Mouse (Mus musculus): Measurements from ENCODE around the gene Smim11. TPM values are rescaled to one million over a fixed set of nuclear protein-coding genes. Genes with fewer than 3 reads are reported as not detected.

Gene Smim11
- total RNA-seq (2021), result 10 to 100 TPM; 76.2 to 84.5 TPM

DNA sequence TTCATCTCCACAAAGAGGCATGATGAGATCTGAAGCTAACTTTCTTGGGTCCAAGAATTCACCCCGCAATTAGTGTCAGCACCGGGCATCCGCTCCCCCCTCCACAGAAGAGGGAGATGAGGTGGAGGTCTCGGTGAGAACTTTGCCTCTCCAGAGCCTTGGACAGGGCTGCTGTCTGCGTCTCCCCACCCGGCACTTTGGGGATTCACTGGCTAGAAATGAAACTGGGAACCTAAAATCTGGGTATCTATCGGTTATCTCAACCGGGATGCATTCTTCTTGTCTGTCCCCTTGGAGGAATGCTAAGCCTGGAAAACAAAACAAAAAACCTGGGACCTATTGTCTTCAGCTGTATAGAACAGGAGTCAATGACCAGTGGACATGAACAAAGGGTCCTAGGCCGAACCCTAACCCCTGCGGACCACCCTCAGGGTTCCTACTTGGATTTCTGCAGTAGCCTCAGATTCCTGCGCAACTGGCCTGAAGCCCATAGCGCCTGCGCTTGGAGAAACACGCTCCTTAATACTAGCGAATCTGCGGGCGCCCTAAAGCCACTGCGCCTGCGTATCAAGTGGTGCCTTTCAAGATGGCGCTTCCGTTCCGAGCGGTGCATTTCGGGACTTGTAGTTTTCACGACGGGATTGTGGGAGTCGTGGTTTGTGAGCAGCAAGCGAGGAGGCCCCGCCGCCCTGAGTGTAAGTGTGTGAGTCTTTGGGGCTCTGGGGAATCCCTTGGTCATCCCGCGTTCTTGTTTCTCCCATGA lies at the start of gene Smim11:
Smim11 (plus strand) TSS at position 638 of the 763 bp plus-strand sequence.
- intact Hi-C loops (cut with DNase I), result loop anchor here (5.0 to 10.0 kb wide), 4 partner anchors 166 to 576 kb away; partner anchors contain the start of genes Cryzl1, Gm49711, Itsn1 and Mrps6
- DNase-seq, result peak; percentile 90 to 93

- intact Hi-C loops (cut with DNase I), result no loop called here
- no peak for DNase-seq
Measured at GRCm38 (mm10) chr16:92254316-92254715, 46.8 kb upstream of the Smim11 start.

DNA sequence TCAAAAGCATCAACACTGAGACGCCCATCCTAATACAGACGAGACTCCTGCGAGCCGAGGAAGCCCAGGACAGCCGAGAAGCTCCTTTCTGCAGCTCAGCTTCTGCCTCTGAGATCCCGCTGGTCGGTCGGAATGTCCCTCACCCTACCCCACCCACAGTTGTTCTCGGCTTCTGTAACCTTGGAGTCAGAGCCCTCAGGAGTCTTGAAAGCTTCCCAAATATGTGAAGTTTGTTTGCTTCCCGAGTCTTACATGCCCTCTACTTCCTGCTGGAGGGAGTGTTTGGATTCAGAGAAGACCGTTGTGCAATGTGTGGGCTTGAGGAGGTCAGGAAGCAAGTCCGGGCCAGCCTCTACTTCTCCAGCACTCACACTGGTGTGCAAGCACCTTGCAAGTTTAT lies 33.2 kb upstream of the Smim11 start:
- DNase-seq, result no peak
- intact Hi-C loops (cut with DNase I), result no loop called here

- DNase-seq, result no peak
- intact Hi-C loops (cut with DNase I), result no loop called here
Measured at GRCm38 (mm10) chr16:92274516-92274915, 26.6 kb upstream of the Smim11 start.

GRCm38 (mm10) chr16:92275526-92275925 lies 25.6 kb upstream of the Smim11 start:
- no peak for DNase-seq
- intact Hi-C loops (cut with DNase I), result no loop called here

DNA sequence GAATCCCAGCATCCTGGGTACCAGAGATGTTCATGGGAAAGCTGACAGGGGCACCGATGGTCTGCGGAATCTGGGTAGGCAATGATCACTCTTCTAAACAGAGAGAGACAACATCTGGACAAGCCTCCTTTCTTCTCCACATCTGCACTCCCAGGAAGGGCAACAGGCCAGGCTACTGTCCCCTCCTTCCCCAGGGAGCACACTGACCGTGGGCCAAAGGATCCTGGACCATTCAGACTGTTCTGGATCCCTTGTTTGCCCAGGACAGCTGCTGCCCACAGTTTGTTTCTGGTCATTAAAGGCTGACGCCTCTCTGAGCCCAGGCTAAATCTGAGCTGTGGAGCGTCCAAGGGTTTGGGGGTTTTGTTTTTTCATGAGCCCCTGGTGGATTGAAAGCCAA lies 18.4 kb upstream of the Smim11 start:
- intact Hi-C loops (cut with DNase I), result no loop called here
- DNase-seq, result no peak

- intact Hi-C loops (cut with DNase I), result no loop called here
- DNase-seq, result no peak
Measured at GRCm38 (mm10) chr16:92285068-92285467, 16.0 kb upstream of the Smim11 start.

- intact Hi-C loops (cut with DNase I), result loop anchor here (1.0 kb wide), 2 partner anchors 228 to 350 kb away; partner anchors contain the start of genes Gm49711, Mrps6 and Slc5a3
- peak; percentile 81 to 92 for DNase-seq
Measured at GRCm38 (mm10) chr16:92286609-92287008, 14.5 kb upstream of the Smim11 start.

DNA sequence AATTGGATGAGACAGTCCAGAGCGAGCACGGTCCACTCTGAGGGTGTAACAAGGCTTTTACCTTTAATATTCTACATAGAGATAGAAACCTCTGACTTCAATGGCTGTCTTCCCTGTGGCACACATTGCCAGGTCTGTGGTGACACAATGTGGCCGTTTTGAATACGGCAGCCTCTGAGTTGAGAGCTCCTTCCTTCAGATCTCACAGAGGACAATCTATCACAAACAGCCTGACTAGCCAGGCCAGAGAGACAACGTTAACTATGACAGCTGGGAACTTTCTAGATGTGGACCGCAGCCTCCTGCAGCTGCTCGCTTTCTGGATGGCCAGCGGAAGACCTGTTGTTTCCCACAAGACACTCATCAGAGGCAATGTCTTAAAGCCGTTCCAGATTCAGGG lies 12.3 kb upstream of the Smim11 start:
- DNase-seq, result no peak
- intact Hi-C loops (cut with DNase I), result no loop called here

DNA sequence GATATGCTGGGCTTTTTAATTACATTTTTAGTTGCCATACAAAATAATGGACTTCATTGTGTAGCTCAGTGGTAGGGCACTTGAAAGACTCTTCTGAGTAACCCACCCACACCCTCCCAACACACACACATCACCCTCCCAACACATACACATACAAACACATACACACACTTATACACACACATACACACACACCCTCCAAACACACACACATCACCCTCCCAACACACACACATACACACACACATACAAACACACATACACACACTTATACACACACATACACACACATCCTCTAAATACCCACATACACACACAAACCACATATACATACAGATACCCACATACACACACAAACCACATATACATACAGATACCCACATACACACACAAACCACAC lies 11.0 kb upstream of the Smim11 start:
- intact Hi-C loops (cut with DNase I), result no loop called here
- no peak for DNase-seq

DNA sequence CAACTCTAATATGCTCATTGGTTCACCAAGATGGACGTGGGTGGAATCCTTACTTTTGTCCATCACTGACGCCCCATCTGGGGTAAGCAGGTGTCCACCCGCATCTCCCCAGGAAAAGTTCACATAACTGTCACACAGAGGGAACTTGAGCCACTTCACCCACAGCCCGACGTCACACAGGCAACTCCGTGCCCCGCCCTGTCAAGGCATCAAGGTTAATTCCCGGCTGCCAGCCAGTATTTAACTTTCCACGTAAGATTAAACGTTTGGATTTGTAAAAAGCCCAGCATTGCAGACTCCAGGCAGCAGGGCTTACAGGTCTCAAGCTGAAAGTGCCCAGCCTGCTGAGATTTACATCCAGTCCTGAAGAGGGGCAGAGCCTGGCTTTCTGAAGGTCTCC lies 9.0 kb upstream of the Smim11 start, which contains the start of gene Kcne2:
Kcne2 (plus strand) TSS at position 289 of the 400 bp plus-strand sequence.
- DNase-seq, result no peak
- intact Hi-C loops (cut with DNase I), result no loop called here

- DNase-seq, result no peak
- intact Hi-C loops (cut with DNase I), result no loop called here
Measured at GRCm38 (mm10) chr16:92294267-92294970, 6.7 kb upstream of the Smim11 start.

DNA sequence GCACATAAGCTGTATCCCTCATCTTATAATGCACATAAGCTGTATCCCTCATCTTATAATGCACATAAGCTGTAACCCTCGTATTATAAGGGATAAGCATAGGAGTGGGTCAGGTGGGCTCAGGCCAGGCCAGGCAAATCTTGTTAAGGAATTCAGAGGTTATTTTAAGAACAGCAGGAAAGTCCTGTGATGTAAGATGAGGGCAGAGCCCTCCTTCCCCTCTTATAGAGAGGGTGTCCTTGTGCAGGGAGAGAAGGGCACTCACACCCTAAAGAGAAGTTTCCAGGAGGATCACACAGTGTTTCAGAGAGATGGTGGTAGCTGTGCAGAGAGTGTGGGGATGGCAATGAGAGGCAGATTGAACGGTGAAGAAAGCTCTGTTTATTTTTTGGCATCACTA lies 5.8 kb upstream of the Smim11 start:
- intact Hi-C loops (cut with DNase I), result no loop called here

GRCm38 (mm10) chr16:92301412-92301806 lies 323 bp downstream of the Smim11 start:
- peak in 1 of 2 experiments; percentile 55 for DNase-seq
- intact Hi-C loops (cut with DNase I), result loop anchor here (5.0 to 10.0 kb wide), 4 partner anchors 166 to 577 kb away; partner anchors contain the start of genes Cryzl1, Gm49711, Itsn1 and Mrps6

More for the DNA sequence above, 5.8 kb upstream of the Smim11 start:
- no peak for DNase-seq

DNA sequence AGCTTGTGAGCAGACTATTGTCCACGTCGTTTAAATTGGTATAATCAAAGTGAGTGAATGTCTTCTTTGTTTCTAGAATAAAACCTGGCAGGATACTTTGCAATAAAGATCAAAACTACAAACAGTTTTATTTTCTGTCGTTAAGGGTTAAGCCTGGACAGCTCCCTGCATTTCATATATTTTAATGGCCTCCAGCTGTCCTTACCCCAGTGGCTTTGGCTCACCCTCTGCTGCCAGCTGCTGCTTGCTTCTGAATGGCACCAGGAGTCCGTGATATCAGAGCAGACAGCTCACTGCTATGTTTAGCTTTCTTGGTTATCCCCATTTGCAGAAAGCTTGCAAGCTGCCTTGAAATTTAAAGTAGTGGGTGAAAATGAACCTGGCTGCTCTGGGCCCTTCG lies 903 bp downstream of the Smim11 start:
- DNase-seq, result no peak
- intact Hi-C loops (cut with DNase I), result loop anchor here (5.0 to 10.0 kb wide), 4 partner anchors 165 to 577 kb away; partner anchors contain the start of genes Cryzl1, Gm49711, Itsn1 and Mrps6

DNA sequence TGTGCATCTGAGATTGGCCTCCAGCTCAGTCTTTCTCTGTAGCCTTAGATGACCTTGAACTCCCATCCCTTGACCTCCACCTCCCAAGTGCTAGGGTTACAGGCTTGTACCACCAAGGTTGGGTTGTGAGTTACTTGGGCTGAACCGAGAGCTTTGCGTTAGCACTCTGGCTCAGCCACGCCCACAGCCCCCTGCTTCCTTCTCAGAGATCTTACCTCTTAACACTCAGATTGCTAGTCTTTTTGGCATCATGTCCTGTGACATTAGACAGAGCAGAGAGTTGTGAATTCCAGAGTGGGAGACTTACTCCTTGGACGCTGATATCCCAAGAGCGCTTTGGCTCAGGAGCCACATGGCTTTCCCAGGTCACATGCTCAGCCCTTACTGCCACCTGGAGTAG lies 1.4 kb downstream of the Smim11 start:
- intact Hi-C loops (cut with DNase I), result loop anchor here (5.0 to 10.0 kb wide), 4 partner anchors 165 to 578 kb away; partner anchors contain the start of genes Cryzl1, Gm49711, Itsn1 and Mrps6
- DNase-seq, result no peak

DNA sequence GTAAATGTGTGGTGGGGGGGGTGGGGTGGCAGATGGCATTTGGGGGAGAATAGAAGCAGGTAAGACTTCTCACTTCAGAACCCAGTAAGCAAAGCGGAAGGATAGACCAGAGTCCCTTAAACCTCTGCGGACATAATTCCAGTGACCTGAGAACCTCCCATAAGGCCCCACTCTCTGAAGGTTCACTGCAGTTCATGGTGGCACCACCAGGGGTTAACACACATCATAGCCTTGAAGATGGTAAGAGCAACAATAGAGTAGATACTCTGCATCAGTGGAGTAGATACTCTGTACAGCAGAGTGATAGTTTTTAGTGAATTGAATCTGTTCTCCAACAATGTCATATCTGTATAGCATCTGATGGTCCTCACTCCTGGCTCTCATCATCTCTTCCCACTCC lies 4.4 kb downstream of the Smim11 start:
- DNase-seq, result no peak
- intact Hi-C loops (cut with DNase I), result loop anchor here (10.0 kb wide), 1 partner anchor 581 kb away; the partner anchor contains the start of genes Cryzl1 and Itsn1

- intact Hi-C loops (cut with DNase I), result loop anchor here (10.0 kb wide), 1 partner anchor 583 kb away; the partner anchor contains the start of genes Cryzl1 and Itsn1
- DNase-seq, result no peak
Measured at GRCm38 (mm10) chr16:92307947-92308346, 6.9 kb downstream of the Smim11 start.

GRCm38 (mm10) chr16:92309126-92309525 lies 8.0 kb downstream of the Smim11 start:
- intact Hi-C loops (cut with DNase I), result loop anchor here (10.0 kb wide), 1 partner anchor 584 kb away; the partner anchor contains the start of genes Cryzl1 and Itsn1

DNA sequence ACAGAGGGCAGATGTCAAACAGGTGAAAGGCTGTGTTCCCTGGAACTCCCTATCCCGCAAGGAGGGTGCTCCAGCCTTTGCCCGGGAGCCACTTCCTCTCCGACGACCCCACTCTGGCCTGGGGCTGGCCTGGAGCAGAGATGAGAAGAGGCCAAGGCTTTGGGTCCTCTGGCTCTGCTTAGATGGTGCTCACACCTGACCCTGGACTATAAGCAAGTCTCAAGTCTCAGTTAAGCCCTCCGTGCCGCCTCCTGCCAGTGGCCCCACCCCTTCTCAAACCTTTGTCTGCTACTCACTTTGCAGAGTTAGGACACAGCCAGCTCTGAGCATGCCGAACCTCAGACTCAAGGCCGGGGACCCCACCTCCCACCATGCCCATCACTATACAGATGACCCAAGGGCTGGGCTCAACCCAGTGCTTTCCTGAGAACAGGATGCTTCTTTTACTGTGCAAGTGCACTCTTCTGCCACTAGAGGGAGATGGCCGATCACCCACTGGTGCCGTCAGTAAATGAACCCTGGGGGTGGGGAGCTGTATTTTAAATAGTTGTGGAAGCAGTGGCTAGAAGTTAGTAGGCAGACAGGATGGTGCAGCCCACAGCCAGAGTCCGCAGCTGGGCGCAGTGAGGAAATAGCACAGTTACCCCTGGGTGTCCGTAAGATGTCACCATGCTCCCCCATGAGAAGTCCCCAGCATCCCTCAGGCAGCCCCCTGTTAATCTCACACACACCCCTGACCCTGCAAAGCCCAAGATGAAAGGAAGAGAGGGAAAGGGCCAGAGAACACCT lies 13.1 kb downstream of the Smim11 start:
- peak; percentile 18 to 22 for DNase-seq
- intact Hi-C loops (cut with DNase I), result loop anchor here (1.0 kb wide), 1 partner anchor 164 kb away; no protein-coding TSS in a partner anchor

More at GRCm38 (mm10) chr16:92309126-92309525, 8.0 kb downstream of the Smim11 start:
- DNase-seq, result no peak
